In genomic region chr1:16815731-16816130, GRCm38 (mm10) we compare ENCODE assay signal across 17 mouse cellular contexts.
"Had no signal": no experiment of that assay in that cellular context is flagged by ENCODE, and none has a peak within 500 bp of the region (broad histone marks: within the 10 kb centered on the region; RNA-seq: fewer than 3 reads in every experiment).

No protein-coding gene starts in this region.

- H3K4me1 ChIP-seq: lung, embryonic 15.5 days; megakaryocyte, embryonic 14.5 days; midbrain, embryonic 13.5 days; midbrain, embryonic 15.5 days; neural tube, embryonic 12.5 days; stomach, embryonic 15.5 days had no signal

- H3K4me3 ChIP-seq: lung, embryonic 15.5 days; megakaryocyte, embryonic 14.5 days; midbrain, embryonic 13.5 days; midbrain, embryonic 15.5 days; neural tube, embryonic 12.5 days; stomach, embryonic 15.5 days had no signal

- H3K4me2 ChIP-seq: lung, embryonic 15.5 days; midbrain, embryonic 11.5 days; midbrain, embryonic 13.5 days; midbrain, embryonic 15.5 days; neural tube, embryonic 12.5 days; stomach, embryonic 15.5 days had no signal

- H3K9ac ChIP-seq: lung, embryonic 15.5 days; midbrain, embryonic 13.5 days; midbrain, embryonic 15.5 days; neural tube, embryonic 12.5 days; stomach, embryonic 15.5 days had no signal

- ATAC-seq: lung, postnatal 0 days; midbrain, embryonic 13.5 days; midbrain, embryonic 15.5 days had no signal

- H3K27ac ChIP-seq: lung, embryonic 15.5 days; macrophage; midbrain, embryonic 13.5 days; midbrain, embryonic 15.5 days; neural tube, embryonic 12.5 days; stomach, embryonic 15.5 days; stomach, postnatal 0 days had no signal

- H3K36me3 ChIP-seq: lung, embryonic 15.5 days; midbrain, embryonic 13.5 days; midbrain, embryonic 15.5 days; neural tube, embryonic 12.5 days; stomach, embryonic 15.5 days had no signal

- H3K9me3 ChIP-seq: lung, embryonic 15.5 days; midbrain, embryonic 13.5 days; midbrain, embryonic 15.5 days; neural tube, embryonic 12.5 days; stomach, embryonic 15.5 days had no signal

- DNase-seq: lung, adult 2 months; lung, postnatal 14 days; lung, postnatal 36 days; right cerebral cortex, postnatal 14 days; thymus, adult 2 months; thymus, postnatal 25 days; thymus, postnatal 4 days had no signal

- H3K27me3 ChIP-seq: lung, embryonic 15.5 days; megakaryocyte, embryonic 14.5 days; midbrain, embryonic 13.5 days; midbrain, embryonic 15.5 days; neural tube, embryonic 12.5 days; stomach, embryonic 15.5 days had no signal
